In genomic region chr13:47001590-47001989, GRCm38 (mm10) we compare ENCODE assay signal across 20 mouse cellular contexts.
"Had no signal": no experiment of that assay in that cellular context is flagged by ENCODE, and none has a peak within 500 bp of the region (broad histone marks: within the 10 kb centered on the region; RNA-seq: fewer than 3 reads in every experiment).

No protein-coding gene starts in this region.

- ATAC-seq: liver, postnatal 0 days; lung, postnatal 0 days had no signal

- H3K9me3 ChIP-seq: limb, embryonic 10.5 days; liver, embryonic 13.5 days; megakaryocyte, embryonic 14.5 days had no signal

- DNase-seq: kidney, adult 2 months; kidney, postnatal 25 days; layer of hippocampus, postnatal 36 days; liver; liver, embryonic 13.5 days; liver, postnatal 0 days; lung, embryonic 14.5 days; midbrain, embryonic 14.5 days; thymus, adult 2 months; thymus, postnatal 14 days; thymus, postnatal 4 days had no signal

- H3K4me1 ChIP-seq: limb, embryonic 10.5 days; limb, embryonic 13.5 days; liver, embryonic 13.5 days had no signal

- H3K36me3 ChIP-seq: limb, embryonic 10.5 days; limb, embryonic 13.5 days; liver, embryonic 13.5 days had no signal

- H3K27ac ChIP-seq: kidney, postnatal 0 days; layer of hippocampus, adult 2 months; left cerebral cortex, adult 2 months; limb, embryonic 10.5 days; limb, embryonic 13.5 days; liver, embryonic 13.5 days; macrophage had no signal

- H3K4me3 ChIP-seq: layer of hippocampus, adult 2 months; left cerebral cortex, adult 2 months; limb, embryonic 10.5 days; limb, embryonic 13.5 days; liver, embryonic 13.5 days; megakaryocyte, embryonic 14.5 days had no signal

- H3K9ac ChIP-seq: limb, embryonic 13.5 days; liver, embryonic 13.5 days; liver, postnatal 0 days; lung, embryonic 14.5 days had no signal

- H3K27me3 ChIP-seq: limb, embryonic 13.5 days; liver, embryonic 13.5 days had no signal

- H3K4me2 ChIP-seq: limb, embryonic 13.5 days; liver, embryonic 13.5 days; lung, embryonic 14.5 days; midbrain, embryonic 11.5 days had no signal
